In genomic region chr3:127948898-127949620, GRCm38 (mm10) we compare ENCODE assay signal across 9 mouse cellular contexts. TPM values are rescaled to one million over a fixed set of nuclear protein-coding genes. Genes with fewer than 3 reads are reported as not detected.
DNase-seq lines count a peak whose midpoint lies in the region; ATAC-seq and TF ChIP-seq lines count a peak whose summit lies in the region.
"Had no signal": no experiment of that assay in that cellular context is flagged by ENCODE, and none has a peak within 500 bp of the region (broad histone marks: within the 10 kb centered on the region; RNA-seq: fewer than 3 reads in every experiment).

No protein-coding gene starts in this region.

- ATAC-seq in erythroid progenitor cell, adult 5-6 weeks (replicated peaks; ENCODE audit: low FRiP score, poor library complexity, severe bottlenecking) = peak; percentile 88
- ATAC-seq in intestine, embryonic 15.5 days = peak; percentile 49; the same call in 1 of the 2 replicates

- H3K4me1 ChIP-seq in intestine, embryonic 15.5 days (replicated peaks) = no peaks in the 10 kb centered on the region
- H3K4me1 ChIP-seq in liver, adult 2 months (ENCODE audit: control insufficient read depth, insufficient read depth, low read length) = peaks cover 2% of the 10 kb centered on the region; the same call in 1 of the 2 replicates

- H3K27ac ChIP-seq in intestine, embryonic 15.5 days = no peak overlapping the region
- no peak overlapping the region for H3K27ac ChIP-seq in liver, adult 2 months (replicated peaks; ENCODE audit: insufficient read depth, low read depth, low read length)

- H3K4me2 ChIP-seq in intestine, embryonic 15.5 days (replicated peaks) = no peak overlapping the region

- peak; percentile 44 to 72 for DNase-seq in right cerebral cortex, adult 2 months (ENCODE audit: low spot score in 2 of 2)
- DNase-seq in right cerebral cortex, postnatal 25 days = no peak
- DNase-seq in brain, adult 2 months (ENCODE audit: low read depth, low spot score) = peak; percentile 85
- DNase-seq in liver, adult 2 months (ENCODE audit: extremely low read depth, low read depth, low spot score) = peak; percentile 75
- DNase-seq in natural killer cell, adult 2 months (ENCODE audit: low spot score in 2 of 2) = peak; percentile 30 to 54
- DNase-seq in gastrocnemius, postnatal 10 days = no peak

- H3K79me2 ChIP-seq in liver, adult 2 months (ENCODE audit: control insufficient read depth, insufficient read depth, low read length) = no peaks in the 10 kb centered on the region

- TF ChIP-seq POLR2A in liver, adult 2 months (IDR thresholded peaks at IDR 0.05; ENCODE audit: extremely low read depth, insufficient read depth, low read length) = no peak

- H3K4me3 ChIP-seq in intestine, embryonic 15.5 days (replicated peaks) = no peak overlapping the region
- no peak overlapping the region for H3K4me3 ChIP-seq in liver, adult 2 months (ENCODE audit: insufficient read depth, low read depth, low read length)
- H3K4me3 ChIP-seq: erythroblast, embryonic 14.5 days had no signal

- WGBS in intestine, embryonic 15.5 days = 40% methylated on average over 6 of the region's 6 CpGs
- 36% methylated on average over 6 of the region's 6 CpGs for WGBS in liver, adult 2 months

- peak; percentile 39; the same call in 1 of the 2 replicates for TF ChIP-seq CTCF in liver, adult 2 months (IDR thresholded peaks at IDR 0.05; ENCODE audit: low read depth, low read length)

- no peaks in the 10 kb centered on the region for H3K27me3 ChIP-seq in intestine, embryonic 15.5 days (replicated peaks)
- H3K27me3 ChIP-seq in liver, adult 2 months (ENCODE audit: control insufficient read depth, insufficient read depth, low read length) = no peaks in the 10 kb centered on the region

- H3K36me3 ChIP-seq in intestine, embryonic 15.5 days = no peaks in the 10 kb centered on the region
- no peaks in the 10 kb centered on the region for H3K36me3 ChIP-seq in liver, adult 2 months (ENCODE audit: control insufficient read depth, insufficient read depth, low read length)

- H3K9ac ChIP-seq in intestine, embryonic 15.5 days = no peak overlapping the region
- no peak overlapping the region for H3K9ac ChIP-seq in liver, adult 2 months (ENCODE audit: low read depth, low read length)

- H3K9me3 ChIP-seq in intestine, embryonic 15.5 days = no peaks in the 10 kb centered on the region

RNA-seq across cellular contexts. Expression of gene Fam241a, which starts 52.9 kb away (rescaled TPM):
- 146 and 187 TPM in 2 replicates for total RNA-seq in erythroid progenitor cell, adult 5-6 weeks (2015; ENCODE audit: low replicate concordance)
- total RNA-seq in erythroid progenitor cell, adult 5-6 weeks (2017; ENCODE audit: low replicate concordance) = 81.7 and 106 TPM in 2 replicates
- 12.3 and 13.4 TPM in 2 replicates for polyA plus RNA-seq in intestine, embryonic 15.5 days (2015; fragmentation: Nextera tagmentation; extraction: Ambion mirVana)
- total RNA-seq in liver, adult 2 months (2014; rRNA removed) = 3.2 and 3.3 TPM in 2 replicates
- 1.1 and 1.2 TPM in 2 replicates for polyA plus RNA-seq in liver, adult 2 months (2012; rRNA removed)
- 1 to 10 TPM; 4.0 to 5.8 TPM for total RNA-seq in gastrocnemius, postnatal 10 days (2021)

Comparison
In these comparisons a context has a peak if more than half of its experiments do, and no peak if none do; other contexts are left out.
1. DNase-seq: peak in right cerebral cortex, adult 2 months (2 of 2), brain, adult 2 months (single experiment), liver, adult 2 months (single experiment) and natural killer cell, adult 2 months (2 of 2); none in right cerebral cortex, postnatal 25 days (single experiment) and gastrocnemius, postnatal 10 days (single experiment).
2. RNA of gene Fam241a, which starts 52.9 kb away (total RNA-seq): 81.7 to 187 TPM in erythroid progenitor cell, adult 5-6 weeks; 4.0 to 5.8 TPM in gastrocnemius, postnatal 10 days and 3.2 to 3.3 TPM in liver, adult 2 months; every median in the first group is over 10 times any median in the second.